Mouse (Mus musculus) brown adipose tissue, adult 24 weeks (tissue): ENCODE results near the gene Sec14l5. TPM values are rescaled to one million over a fixed set of nuclear protein-coding genes. Genes with fewer than 3 reads are reported as not detected.

ENCODE experiments used
- H3K27ac ChIP-seq: fragments of 200-500 bp; replicated peaks from 2 replicates; pipeline ENCODE4 v1.5.1; 2012; ENCODE audit warnings: low read depth, mild to moderate bottlenecking, low read length
- H3K4me1 ChIP-seq: fragments of 200-500 bp; 2 replicates; pipeline ENCODE4 v1.6.1; 2012; ENCODE audit warnings: low read length, mixed read lengths; ENCODE audit not compliant: control insufficient read depth, insufficient read depth, insufficient read length
- H3K4me3 ChIP-seq: fragments of 200-500 bp; 2 replicates; pipeline ENCODE4 v1.5.1; 2012; ENCODE audit warnings: low read depth, mild to moderate bottlenecking, low read length, moderate library complexity; ENCODE audit not compliant: insufficient read depth
- polyA plus RNA-seq: library from polyadenylated mRNA; stranded (reverse); fragments of >200 nt; gene quantifications from 2 replicates; pipeline ENCODE4 v1.2.4, GENCODE M21; 2012; ENCODE audit not compliant: missing spikeins, insufficient read depth, insufficient read length

Gene Sec14l5
- polyA plus RNA-seq, 1 experiment = not detected

DNA sequence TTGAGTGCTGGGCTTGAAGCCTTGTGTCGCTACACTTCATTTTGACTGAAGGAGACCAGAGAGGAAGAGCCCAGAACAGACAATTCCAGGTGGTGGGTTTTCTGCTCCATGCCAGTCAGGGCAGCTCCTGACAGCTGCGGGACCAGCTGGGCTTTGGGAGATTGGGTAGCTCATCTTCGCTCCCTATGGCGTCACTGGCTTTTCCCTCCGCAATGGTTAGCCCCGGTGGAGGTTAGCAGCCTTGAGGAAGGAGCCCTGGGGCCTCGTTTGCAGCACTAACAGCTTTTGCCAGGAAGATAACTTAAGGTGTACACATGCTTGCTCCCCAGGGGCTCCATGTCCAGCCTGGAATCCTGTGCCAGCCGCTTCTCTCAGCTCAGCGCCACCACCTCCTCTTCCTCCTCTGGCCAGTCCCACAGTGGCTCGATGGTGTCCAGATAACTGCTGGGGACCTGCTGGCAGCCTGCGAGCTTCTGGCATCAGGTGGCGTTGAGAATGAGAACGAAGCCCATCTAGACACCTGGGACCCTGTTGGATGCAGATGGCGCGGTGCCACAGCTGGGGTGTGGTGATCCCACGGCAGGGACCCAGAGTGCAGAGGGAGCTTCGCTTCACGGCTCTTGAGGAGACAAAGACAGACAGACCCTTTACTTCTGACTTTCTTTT is 36.5 kb downstream of the Sec14l5 start:
- no peak overlapping the region for H3K27ac ChIP-seq
- H3K4me3 ChIP-seq = no peak overlapping the region
- peaks cover 17% of the 10 kb centered on the region for H3K4me1 ChIP-seq

DNA sequence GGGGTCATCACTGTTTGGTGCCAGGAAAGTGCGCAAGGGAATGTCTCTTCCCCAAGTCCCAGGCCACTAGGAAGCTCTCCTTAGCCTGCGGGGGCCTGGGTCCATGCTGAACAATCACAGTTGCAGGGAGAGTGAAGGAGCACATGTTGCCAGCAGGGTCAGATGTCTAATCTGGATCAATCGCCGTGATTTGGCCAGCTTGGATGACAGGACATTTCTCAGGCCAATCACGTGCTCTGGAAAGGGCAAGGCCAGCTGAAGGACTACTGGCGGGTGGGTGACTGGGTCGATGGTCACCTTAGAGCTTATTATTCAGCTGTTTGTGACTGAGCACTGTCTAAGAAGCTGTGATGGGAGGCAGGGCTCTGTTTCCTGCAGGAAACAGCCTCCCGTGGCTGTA is 37.2 kb downstream of the Sec14l5 start:
- Histone ChIP-seq H3K4me1 (peaks cover 17% of the 10 kb centered on the region), H3K27ac (no peak overlapping the region), H3K4me3 (no peak overlapping the region)

DNA sequence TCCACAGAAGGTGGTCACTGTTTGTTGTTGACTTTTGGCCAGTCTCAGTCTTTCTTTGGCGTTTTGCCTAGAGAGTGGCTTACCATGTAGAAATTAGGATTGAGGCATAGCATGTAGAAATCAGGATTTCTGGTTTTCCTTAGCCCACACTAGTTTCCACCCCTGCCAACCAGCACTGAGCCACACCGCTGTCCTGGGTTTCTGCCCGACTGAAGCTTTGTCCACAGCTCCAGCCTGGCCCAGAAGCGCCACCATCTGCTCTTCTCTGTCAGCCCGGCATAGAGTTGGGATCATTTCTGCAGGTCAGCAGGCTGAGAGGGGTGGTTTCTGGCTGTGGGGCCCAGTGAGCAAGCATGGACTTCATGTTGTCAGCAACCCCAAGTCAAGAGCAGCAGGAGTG is 38.0 kb downstream of the Sec14l5 start:
- no peak overlapping the region for H3K4me3 ChIP-seq
- H3K27ac ChIP-seq = no peak overlapping the region
- peaks cover 19% of the 10 kb centered on the region for H3K4me1 ChIP-seq

DNA sequence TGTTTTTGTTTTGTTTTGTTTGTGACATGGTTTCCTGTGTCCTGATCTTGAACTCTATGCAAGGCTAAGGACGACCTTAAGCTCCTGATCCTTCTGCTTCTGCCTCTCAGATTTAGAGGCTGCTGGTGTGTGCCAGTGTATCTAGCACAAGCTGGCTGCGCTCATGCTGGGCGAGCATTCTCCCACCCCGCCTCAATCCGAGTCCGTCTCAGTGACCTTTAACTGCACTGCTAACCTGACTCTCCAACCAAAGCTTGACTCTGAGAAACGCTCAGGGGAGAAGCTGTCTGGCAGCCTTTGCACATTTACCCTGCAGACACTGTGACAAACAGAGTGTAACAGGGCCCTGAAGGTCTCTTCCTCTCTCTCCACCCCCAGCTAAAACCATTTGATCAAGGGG is 38.8 kb downstream of the Sec14l5 start:
- Histone ChIP-seq H3K4me3 (no peak overlapping the region), H3K27ac (no peak overlapping the region), H3K4me1 (peaks cover 19% of the 10 kb centered on the region)

DNA sequence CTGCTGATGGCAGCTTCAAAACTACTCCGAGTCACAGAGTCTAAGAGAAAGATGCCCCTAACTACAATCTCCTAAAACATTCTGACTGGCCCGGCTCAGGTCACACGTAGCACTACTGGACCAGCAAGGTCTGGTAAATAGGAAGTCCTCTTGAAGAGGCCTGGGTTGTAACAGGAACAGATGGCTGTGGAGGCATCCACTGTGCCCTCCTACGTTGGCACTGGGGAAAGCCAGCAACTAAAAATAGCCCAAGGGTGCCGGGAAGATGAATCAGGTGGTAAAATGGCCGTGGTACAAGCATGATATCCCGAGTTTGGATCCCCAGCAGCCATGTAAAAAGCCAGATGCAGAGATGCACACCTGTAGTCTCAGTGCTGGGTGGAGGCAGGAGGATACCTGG is 39.3 kb downstream of the Sec14l5 start:
- H3K4me1 ChIP-seq = peaks cover 19% of the 10 kb centered on the region
- H3K4me3 ChIP-seq = no peak overlapping the region
- no peak overlapping the region for H3K27ac ChIP-seq

DNA sequence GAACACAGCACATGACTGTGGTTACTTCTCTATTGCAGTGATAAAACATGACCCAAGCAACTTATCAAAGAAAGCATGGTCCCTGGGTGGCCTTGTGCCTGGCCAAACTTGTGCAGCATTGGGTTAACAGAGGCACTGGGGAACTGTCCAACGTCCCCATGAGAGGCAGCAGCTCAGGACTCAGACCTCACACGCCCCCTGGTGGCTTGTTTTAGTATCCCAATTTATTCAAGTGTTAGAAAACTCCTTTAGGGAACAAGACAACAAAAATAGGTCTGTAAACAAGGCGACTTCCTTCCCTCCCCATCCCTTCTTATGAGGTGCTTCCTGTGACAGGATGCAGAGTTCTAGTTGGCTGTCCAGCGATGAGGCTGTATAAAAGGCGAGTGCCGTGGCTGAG is 48.2 kb downstream of the Sec14l5 start:
- Histone ChIP-seq H3K27ac (no peak overlapping the region), H3K4me3 (no peak overlapping the region), H3K4me1 (no peaks in the 10 kb centered on the region)

DNA sequence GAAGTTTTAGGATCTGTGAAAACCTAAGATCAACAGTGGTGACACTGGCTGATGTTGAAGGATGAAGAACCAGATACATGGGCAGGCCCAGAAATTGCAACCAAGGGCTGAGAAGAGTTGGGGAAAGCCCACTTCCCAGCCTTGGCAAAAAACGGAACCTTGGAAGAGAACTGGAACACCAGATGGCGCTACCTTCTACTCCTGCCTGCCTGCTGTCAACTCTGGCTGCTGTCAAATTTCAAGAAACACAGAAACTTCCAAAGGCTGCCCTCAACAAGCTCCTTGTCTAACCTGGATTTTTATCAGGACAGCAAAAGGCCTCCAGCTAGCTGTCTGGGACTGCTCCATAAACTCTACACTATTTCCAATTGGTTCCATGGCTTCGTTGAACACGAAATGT is 55.8 kb downstream of the Sec14l5 start:
- Histone ChIP-seq H3K4me1 (no peaks in the 10 kb centered on the region), H3K27ac (peak overlapping the region; percentile 10; the same call in 1 of the 2 replicates)

DNA sequence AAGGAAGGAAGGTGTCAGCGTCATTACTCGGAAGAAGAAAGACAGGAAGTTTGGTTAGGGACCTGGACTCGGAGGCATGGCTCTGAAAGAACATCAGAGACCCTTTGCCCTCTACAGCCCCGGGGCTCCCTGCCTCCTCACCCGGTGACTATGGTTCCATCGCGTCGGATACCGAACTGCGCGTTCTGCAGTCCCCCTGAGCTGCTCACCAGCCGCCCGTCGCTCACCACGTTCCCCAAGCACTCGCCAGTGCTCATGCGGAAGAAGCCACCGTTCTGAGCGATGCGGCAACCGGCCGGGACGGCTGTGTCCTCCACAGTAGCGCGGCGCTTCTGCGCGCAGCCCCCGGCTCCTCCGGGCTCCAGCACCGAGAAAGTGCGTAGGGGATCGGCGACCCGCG is 56.3 kb downstream of the Sec14l5 start:
- H3K27ac ChIP-seq = peak overlapping the region; percentile 10; the same call in 1 of the 2 replicates
- peak overlapping the region; percentile 82 for H3K4me3 ChIP-seq
- H3K4me1 ChIP-seq = no peaks in the 10 kb centered on the region

More for the DNA sequence above, 55.8 kb downstream of the Sec14l5 start:
- H3K4me3 ChIP-seq = peak overlapping the region; percentile 82

DNA sequence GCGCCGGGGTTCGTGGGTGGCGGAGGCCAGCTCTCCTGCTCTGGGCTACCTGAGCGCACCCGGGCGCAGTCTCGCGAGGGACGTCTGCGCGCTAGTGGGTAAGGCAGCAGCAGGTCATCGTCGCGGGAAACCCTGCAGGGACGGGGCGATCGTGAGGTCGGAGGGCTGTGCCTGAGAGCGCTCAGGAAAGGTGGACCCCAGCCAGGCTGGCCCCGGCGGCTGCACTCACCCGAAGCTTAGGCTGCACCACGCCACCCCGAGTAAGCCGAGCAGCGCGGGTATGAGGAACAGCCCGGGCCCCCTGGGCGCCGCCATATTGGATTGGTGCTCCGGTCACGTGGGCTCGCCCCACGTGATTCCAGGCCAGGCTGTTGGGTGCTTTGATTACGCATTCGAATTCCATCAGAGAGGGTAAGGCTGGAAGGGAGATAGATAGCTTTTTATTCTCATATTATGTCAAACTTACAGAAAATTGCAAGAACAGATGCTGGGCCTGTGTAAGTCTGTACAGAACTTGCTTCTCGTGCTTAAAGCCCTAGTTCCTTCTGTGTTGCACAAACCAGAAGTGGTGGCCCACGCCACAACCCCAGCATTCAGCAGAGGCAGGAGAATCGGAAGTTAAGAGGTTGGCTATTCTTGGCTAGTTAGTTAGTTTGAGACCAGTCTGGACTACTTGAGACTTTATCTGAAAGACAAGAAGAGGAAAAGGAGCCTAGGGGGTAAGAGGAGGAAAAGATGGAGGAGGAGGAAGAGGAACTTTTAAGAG is 56.9 kb downstream of the Sec14l5 start, which contains the start of gene Nagpa:
Gene Nagpa, minus strand, starts transcription at position 345 of the 766 bp plus-strand sequence.
- Histone ChIP-seq H3K27ac (peak within 1 kb of the TSS; percentile 23), H3K4me1 (no peaks in the 10 kb centered on the region), H3K4me3 (peak within 1 kb of the TSS; percentile 82)

DNA sequence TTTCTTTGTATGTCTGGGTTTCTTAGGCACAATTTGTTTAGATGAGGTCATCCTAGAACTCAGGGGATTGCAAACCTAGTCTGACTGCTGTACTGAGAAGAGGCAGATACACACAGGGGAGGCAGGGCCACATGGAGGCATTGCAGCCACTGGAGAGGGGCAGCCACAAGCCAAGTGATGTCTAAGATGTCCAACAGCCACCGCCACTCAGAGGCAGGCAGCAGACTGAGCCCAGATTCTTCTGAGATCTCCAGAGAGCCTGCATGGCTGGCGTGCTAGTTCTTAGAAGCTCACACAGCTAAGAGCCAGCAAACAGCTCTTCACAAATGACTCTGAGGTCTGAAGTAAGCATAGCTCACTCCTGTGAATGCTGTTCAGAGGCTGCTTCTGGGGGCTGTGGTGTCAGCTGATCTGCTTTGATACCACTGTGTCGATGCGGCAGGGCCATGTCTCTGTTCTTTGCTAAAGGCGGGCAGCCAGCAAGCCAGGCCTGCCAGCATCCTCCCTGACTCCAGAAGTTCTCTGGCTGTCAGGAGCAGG is 58.6 kb downstream of the Sec14l5 start:
- Histone ChIP-seq H3K4me3 (no peak overlapping the region), H3K27ac (no peak overlapping the region), H3K4me1 (no peaks in the 10 kb centered on the region)

DNA sequence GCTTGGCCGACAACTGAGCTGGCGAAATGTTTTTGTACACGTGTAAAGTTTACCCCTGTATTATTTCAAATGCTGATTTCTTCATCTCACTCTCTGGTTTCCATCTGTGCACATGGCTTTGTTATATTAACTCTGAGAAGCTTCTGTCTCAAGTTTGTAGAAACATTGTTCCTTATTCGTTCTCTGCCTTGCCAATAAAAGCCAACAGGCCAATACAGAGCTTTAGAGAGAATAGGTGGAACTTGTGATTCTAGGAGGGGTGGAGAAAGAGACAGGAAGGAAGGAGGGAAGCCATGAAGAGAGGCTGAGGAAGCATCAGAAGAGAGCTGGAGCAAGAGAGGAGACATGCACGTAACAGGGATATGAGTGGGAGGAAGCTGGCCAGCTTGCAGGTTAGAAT is 59.1 kb downstream of the Sec14l5 start:
- Histone ChIP-seq H3K27ac (no peak overlapping the region), H3K4me3 (no peak overlapping the region), H3K4me1 (no peaks in the 10 kb centered on the region)

DNA sequence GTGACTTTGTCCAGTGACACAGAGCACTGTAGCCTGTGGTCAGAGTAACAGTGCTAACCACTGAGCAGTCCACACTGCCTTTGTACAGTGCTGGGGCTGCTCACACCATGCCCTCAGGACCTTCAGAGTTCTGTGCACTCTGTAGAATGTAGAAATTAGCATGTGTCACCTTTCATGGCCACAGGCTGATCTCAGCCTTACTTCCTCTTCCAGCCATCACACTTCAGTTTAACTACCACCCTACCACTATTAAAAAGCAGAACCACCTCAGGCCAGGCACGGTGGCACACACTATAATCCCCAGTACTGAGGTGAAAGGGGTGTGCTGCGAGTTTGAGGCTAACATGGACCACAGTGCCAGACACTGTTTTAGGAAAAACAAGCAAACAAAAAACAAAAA is 63.5 kb downstream of the Sec14l5 start:
- Histone ChIP-seq H3K27ac (no peak overlapping the region), H3K4me3 (no peak overlapping the region), H3K4me1 (no peaks in the 10 kb centered on the region)

DNA sequence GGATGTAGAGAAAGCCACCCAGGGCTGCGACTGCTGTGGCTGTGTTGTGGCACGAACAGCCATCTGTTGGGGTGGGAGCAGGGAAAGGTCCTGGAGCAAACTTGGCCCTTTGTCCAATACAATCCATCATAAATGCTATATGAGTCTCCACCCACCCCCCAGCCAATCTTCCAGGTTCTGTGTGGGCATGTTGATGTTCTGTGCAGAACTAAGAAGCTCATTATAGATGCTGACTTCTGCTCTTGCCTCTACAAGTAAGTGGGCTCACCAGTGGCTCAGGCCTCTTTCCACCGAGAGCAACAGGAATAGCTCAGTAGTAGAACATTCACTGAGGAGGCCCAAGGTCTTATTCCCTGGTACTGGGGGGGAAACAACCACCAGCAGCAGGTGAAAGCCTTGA is 65.2 kb downstream of the Sec14l5 start:
- Histone ChIP-seq H3K4me3 (no peak overlapping the region), H3K4me1 (no peaks in the 10 kb centered on the region), H3K27ac (no peak overlapping the region)

DNA sequence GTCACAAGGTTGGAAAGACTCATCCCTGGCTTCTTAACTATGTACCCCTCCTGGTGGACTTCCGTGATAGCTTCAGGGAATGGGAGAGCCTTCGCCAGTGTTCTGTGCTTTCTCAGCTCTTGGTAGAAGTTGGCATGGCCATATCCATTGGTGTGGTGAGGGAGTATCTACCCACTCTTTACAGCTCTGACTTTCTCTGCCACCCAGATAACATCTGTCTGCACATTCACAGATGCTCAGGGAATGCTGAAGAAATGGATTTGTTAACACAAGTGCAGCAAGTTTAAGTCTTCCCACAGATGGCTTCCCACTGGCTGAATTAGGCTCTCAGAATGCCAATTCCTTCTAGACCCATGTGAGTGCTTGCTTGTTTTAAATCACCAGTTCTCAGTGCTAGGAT is 67.2 kb downstream of the Sec14l5 start:
- Histone ChIP-seq H3K4me1 (no peaks in the 10 kb centered on the region; the same call in 1 of the 2 replicates), H3K4me3 (no peak overlapping the region), H3K27ac (no peak overlapping the region)

DNA sequence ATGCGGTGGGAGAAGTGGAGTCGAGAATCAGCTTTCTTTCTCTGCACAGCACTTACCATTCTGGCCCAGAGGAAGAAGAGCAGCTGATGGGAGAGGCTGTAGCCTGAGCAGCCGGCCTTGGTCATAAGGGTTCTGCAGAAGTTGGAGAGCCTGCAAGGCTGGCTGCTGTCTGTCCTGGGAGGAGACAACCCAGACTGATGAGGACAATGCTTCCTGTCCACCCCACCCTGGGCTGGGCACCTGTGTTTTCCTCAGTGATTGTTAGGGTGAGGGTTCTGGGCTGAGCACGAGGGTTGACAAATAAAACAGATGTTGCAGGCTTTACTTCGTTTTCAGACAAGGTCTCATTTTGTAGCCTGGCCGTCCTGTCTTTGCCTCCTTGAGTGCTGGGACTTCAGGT is 69.8 kb downstream of the Sec14l5 start:
- Histone ChIP-seq H3K27ac (no peak overlapping the region), H3K4me3 (no peak overlapping the region), H3K4me1 (no peaks in the 10 kb centered on the region; the same call in 1 of the 2 replicates)
